Mouse (Mus musculus): ENCODE measurements at regions not wholly inside any gene's neighbourhood (a gene's known extent, or its start where the extent isn't known, plus 50 kb on each side); places are given as distances from the start of the nearest gene placed in this dataset.

GRCm38 (mm10) chr9:117784186-117784591 is 154.5 kb upstream of the Rbms3 start:
- H3K27ac ChIP-seq (replicated peaks in 1 of 2; ENCODE audit: control insufficient read depth in 1 of 2, insufficient read depth in 1 of 2, low read depth in 2 of 2, low read length in 2 of 2) = no peak overlapping the region

GRCm38 (mm10) chr9:117754651-117755050 is 124.9 kb upstream of the Rbms3 start:
- Histone ChIP-seq H3K27ac (replicated peaks in 1 of 2; ENCODE audit: control insufficient read depth in 1 of 2, insufficient read depth in 1 of 2, low read depth in 2 of 2, low read length in 2 of 2) (no peak overlapping the region), H3K36me3 (ENCODE audit: control insufficient read depth, insufficient read depth, low read length) (no peaks in the 10 kb centered on the region)
- WGBS = 84% methylated on average over 6 of the region's 6 CpGs

More at GRCm38 (mm10) chr9:117784186-117784591, 154.5 kb upstream of the Rbms3 start:
- H3K4me1 ChIP-seq (ENCODE audit: control insufficient read depth in 2 of 2, insufficient read depth in 2 of 2, low read length in 2 of 2) = no peaks in the 10 kb centered on the region
- no peak overlapping the region for H3K9ac ChIP-seq (ENCODE audit: low read length)
- H3K36me3 ChIP-seq (ENCODE audit: control insufficient read depth, insufficient read depth, low read length) = no peaks in the 10 kb centered on the region
- H3K4me3 ChIP-seq (ENCODE audit: control insufficient read depth in 1 of 2, insufficient read depth in 1 of 2, low read depth in 1 of 2, low read length in 2 of 2) = no peak overlapping the region
- no peaks in the 10 kb centered on the region for H3K9me3 ChIP-seq (ENCODE audit: control insufficient read depth, low read length)
- WGBS = 77% methylated on average over 5 of the region's 5 CpGs
- no peaks in the 10 kb centered on the region for H3K27me3 ChIP-seq (ENCODE audit: control insufficient read depth, insufficient read depth, low read length)
- H3K4me2 ChIP-seq (ENCODE audit: low read length) = no peak overlapping the region
- no peak for ATAC-seq (ENCODE audit: insufficient number of reproducible peaks, insufficient read depth, low FRiP score, low read depth)

GRCm38 (mm10) chr9:117753466-117753865 is 123.8 kb upstream of the Rbms3 start:
- Histone ChIP-seq H3K4me2 (ENCODE audit: low read length) (no peak overlapping the region), H3K9me3 (ENCODE audit: control insufficient read depth, low read length) (no peaks in the 10 kb centered on the region), H3K27ac (replicated peaks in 1 of 2; ENCODE audit: control insufficient read depth in 1 of 2, insufficient read depth in 1 of 2, low read depth in 2 of 2, low read length in 2 of 2) (no peak overlapping the region), H3K4me1 (ENCODE audit: control insufficient read depth in 2 of 2, insufficient read depth in 2 of 2, low read length in 2 of 2) (no peaks in the 10 kb centered on the region), H3K4me3 (ENCODE audit: control insufficient read depth in 1 of 2, insufficient read depth in 1 of 2, low read depth in 1 of 2, low read length in 2 of 2) (no peak overlapping the region), H3K9ac (ENCODE audit: low read length) (no peak overlapping the region), H3K27me3 (ENCODE audit: control insufficient read depth, insufficient read depth, low read length) (no peaks in the 10 kb centered on the region), H3K36me3 (ENCODE audit: control insufficient read depth, insufficient read depth, low read length) (no peaks in the 10 kb centered on the region)
- WGBS = 70% methylated on average over 3 of the region's 3 CpGs
- no peak for ATAC-seq (ENCODE audit: insufficient number of reproducible peaks, insufficient read depth, low FRiP score, low read depth)

More at GRCm38 (mm10) chr9:117754651-117755050, 124.9 kb upstream of the Rbms3 start:
- no peaks in the 10 kb centered on the region for H3K27me3 ChIP-seq (ENCODE audit: control insufficient read depth, insufficient read depth, low read length)
- H3K4me3 ChIP-seq (ENCODE audit: control insufficient read depth in 1 of 2, insufficient read depth in 1 of 2, low read depth in 1 of 2, low read length in 2 of 2) = no peak overlapping the region
- H3K4me1 ChIP-seq (ENCODE audit: control insufficient read depth in 2 of 2, insufficient read depth in 2 of 2, low read length in 2 of 2) = no peaks in the 10 kb centered on the region
- H3K9ac ChIP-seq (ENCODE audit: low read length) = no peak overlapping the region
- no peaks in the 10 kb centered on the region for H3K9me3 ChIP-seq (ENCODE audit: control insufficient read depth, low read length)
- H3K4me2 ChIP-seq (ENCODE audit: low read length) = no peak overlapping the region
- ATAC-seq (ENCODE audit: insufficient number of reproducible peaks, insufficient read depth, low FRiP score, low read depth) = no peak

GRCm38 (mm10) chr9:117744906-117745305 is 115.2 kb upstream of the Rbms3 start:
- no peak for ATAC-seq (ENCODE audit: insufficient number of reproducible peaks, insufficient read depth, low FRiP score, low read depth)
- no peak overlapping the region for H3K4me3 ChIP-seq (ENCODE audit: control insufficient read depth in 1 of 2, insufficient read depth in 1 of 2, low read depth in 1 of 2, low read length in 2 of 2)
- WGBS = 89% methylated on average over 8 of the region's 8 CpGs
- no peaks in the 10 kb centered on the region for H3K27me3 ChIP-seq (ENCODE audit: control insufficient read depth, insufficient read depth, low read length)
- H3K4me1 ChIP-seq (ENCODE audit: control insufficient read depth in 2 of 2, insufficient read depth in 2 of 2, low read length in 2 of 2) = no peaks in the 10 kb centered on the region
- H3K36me3 ChIP-seq (ENCODE audit: control insufficient read depth, insufficient read depth, low read length) = no peaks in the 10 kb centered on the region
- no peaks in the 10 kb centered on the region for H3K9me3 ChIP-seq (ENCODE audit: control insufficient read depth, low read length)
- H3K27ac ChIP-seq (replicated peaks in 1 of 2; ENCODE audit: control insufficient read depth in 1 of 2, insufficient read depth in 1 of 2, low read depth in 2 of 2, low read length in 2 of 2) = no peak overlapping the region
- H3K4me2 ChIP-seq (ENCODE audit: low read length) = no peak overlapping the region
- H3K9ac ChIP-seq (ENCODE audit: low read length) = no peak overlapping the region

- no peaks in the 10 kb centered on the region for H3K9me3 ChIP-seq (ENCODE audit: control insufficient read depth, low read length)
- WGBS = 65% methylated on average over 6 of the region's 6 CpGs
- no peaks in the 10 kb centered on the region for H3K4me1 ChIP-seq (ENCODE audit: control insufficient read depth in 2 of 2, insufficient read depth in 2 of 2, low read length in 2 of 2)
- no peak for ATAC-seq (ENCODE audit: insufficient number of reproducible peaks, insufficient read depth, low FRiP score, low read depth)
- no peaks in the 10 kb centered on the region for H3K27me3 ChIP-seq (ENCODE audit: control insufficient read depth, insufficient read depth, low read length)
- no peak overlapping the region for H3K27ac ChIP-seq (replicated peaks in 1 of 2; ENCODE audit: control insufficient read depth in 1 of 2, insufficient read depth in 1 of 2, low read depth in 2 of 2, low read length in 2 of 2)
- no peak overlapping the region for H3K9ac ChIP-seq (ENCODE audit: low read length)
- no peak overlapping the region for H3K4me2 ChIP-seq (ENCODE audit: low read length)
- H3K36me3 ChIP-seq (ENCODE audit: control insufficient read depth, insufficient read depth, low read length) = no peaks in the 10 kb centered on the region
- no peak overlapping the region for H3K4me3 ChIP-seq (ENCODE audit: control insufficient read depth in 1 of 2, insufficient read depth in 1 of 2, low read depth in 1 of 2, low read length in 2 of 2)
Measured at GRCm38 (mm10) chr9:117729366-117729765, 99.7 kb upstream of the Rbms3 start.

- no peak for ATAC-seq (ENCODE audit: insufficient number of reproducible peaks, insufficient read depth, low FRiP score, low read depth)
- H3K27me3 ChIP-seq (ENCODE audit: control insufficient read depth, insufficient read depth, low read length) = no peaks in the 10 kb centered on the region
- no peak overlapping the region for H3K4me2 ChIP-seq (ENCODE audit: low read length)
- H3K27ac ChIP-seq (replicated peaks in 1 of 2; ENCODE audit: control insufficient read depth in 1 of 2, insufficient read depth in 1 of 2, low read depth in 2 of 2, low read length in 2 of 2) = no peak overlapping the region
- H3K9ac ChIP-seq (ENCODE audit: low read length) = no peak overlapping the region
- peaks cover 0 to 2% of the 10 kb centered on the region in 2 experiments; a peak in 1 of 4 replicates for H3K4me1 ChIP-seq (ENCODE audit: control insufficient read depth in 2 of 2, insufficient read depth in 2 of 2, low read length in 2 of 2)
- H3K36me3 ChIP-seq (ENCODE audit: control insufficient read depth, insufficient read depth, low read length) = no peaks in the 10 kb centered on the region
- 77% methylated on average over 7 of the region's 7 CpGs for WGBS
- 0 out of 2 replicates have a peak, but pooled peaks cover 2% of the 10 kb centered on the region for H3K9me3 ChIP-seq (ENCODE audit: control insufficient read depth, low read length)
- H3K4me3 ChIP-seq (ENCODE audit: control insufficient read depth in 1 of 2, insufficient read depth in 1 of 2, low read depth in 1 of 2, low read length in 2 of 2) = no peak overlapping the region
Measured at GRCm38 (mm10) chr9:117720161-117720598, 90.5 kb upstream of the Rbms3 start.

GRCm38 (mm10) chr9:117717346-117717745 is 87.6 kb upstream of the Rbms3 start:
- ATAC-seq (ENCODE audit: insufficient number of reproducible peaks, insufficient read depth, low FRiP score, low read depth) = no peak
- Histone ChIP-seq H3K4me2 (ENCODE audit: low read length) (no peak overlapping the region), H3K27me3 (ENCODE audit: control insufficient read depth, insufficient read depth, low read length) (no peaks in the 10 kb centered on the region), H3K36me3 (ENCODE audit: control insufficient read depth, insufficient read depth, low read length) (no peaks in the 10 kb centered on the region), H3K4me3 (ENCODE audit: control insufficient read depth in 1 of 2, insufficient read depth in 1 of 2, low read depth in 1 of 2, low read length in 2 of 2) (no peak overlapping the region), H3K9me3 (ENCODE audit: control insufficient read depth, low read length) (0 out of 2 replicates have a peak, but pooled peaks cover 2% of the 10 kb centered on the region), H3K4me1 (ENCODE audit: control insufficient read depth in 2 of 2, insufficient read depth in 2 of 2, low read length in 2 of 2) (peaks cover 0 to 5% of the 10 kb centered on the region in 2 experiments; a peak in 1 of 4 replicates), H3K9ac (ENCODE audit: low read length) (no peak overlapping the region), H3K27ac (replicated peaks in 1 of 2; ENCODE audit: control insufficient read depth in 1 of 2, insufficient read depth in 1 of 2, low read depth in 2 of 2, low read length in 2 of 2) (no peak overlapping the region)
- 77% methylated on average over 4 of the region's 4 CpGs for WGBS

- Histone ChIP-seq H3K4me2 (ENCODE audit: low read length) (no peak overlapping the region), H3K27me3 (ENCODE audit: control insufficient read depth, insufficient read depth, low read length) (no peaks in the 10 kb centered on the region), H3K9me3 (ENCODE audit: control insufficient read depth, low read length) (0 out of 2 replicates have a peak, but pooled peaks cover 2% of the 10 kb centered on the region), H3K9ac (ENCODE audit: low read length) (no peak overlapping the region), H3K27ac (replicated peaks in 1 of 2; ENCODE audit: control insufficient read depth in 1 of 2, insufficient read depth in 1 of 2, low read depth in 2 of 2, low read length in 2 of 2) (no peak overlapping the region), H3K36me3 (ENCODE audit: control insufficient read depth, insufficient read depth, low read length) (no peaks in the 10 kb centered on the region), H3K4me3 (ENCODE audit: control insufficient read depth in 1 of 2, insufficient read depth in 1 of 2, low read depth in 1 of 2, low read length in 2 of 2) (no peak overlapping the region), H3K4me1 (ENCODE audit: control insufficient read depth in 2 of 2, insufficient read depth in 2 of 2, low read length in 2 of 2) (peaks cover 0 to 5% of the 10 kb centered on the region in 2 experiments; a peak in 1 of 4 replicates)
- ATAC-seq (ENCODE audit: insufficient number of reproducible peaks, insufficient read depth, low FRiP score, low read depth) = no peak
- WGBS = 78% methylated on average over 6 of the region's 6 CpGs
Measured at GRCm38 (mm10) chr9:117716476-117716875, 86.8 kb upstream of the Rbms3 start.

Data from heart, embryonic 14.5 days (tissue).